Mouse (Mus musculus): ENCODE data around the gene Pecam1.

DNA sequence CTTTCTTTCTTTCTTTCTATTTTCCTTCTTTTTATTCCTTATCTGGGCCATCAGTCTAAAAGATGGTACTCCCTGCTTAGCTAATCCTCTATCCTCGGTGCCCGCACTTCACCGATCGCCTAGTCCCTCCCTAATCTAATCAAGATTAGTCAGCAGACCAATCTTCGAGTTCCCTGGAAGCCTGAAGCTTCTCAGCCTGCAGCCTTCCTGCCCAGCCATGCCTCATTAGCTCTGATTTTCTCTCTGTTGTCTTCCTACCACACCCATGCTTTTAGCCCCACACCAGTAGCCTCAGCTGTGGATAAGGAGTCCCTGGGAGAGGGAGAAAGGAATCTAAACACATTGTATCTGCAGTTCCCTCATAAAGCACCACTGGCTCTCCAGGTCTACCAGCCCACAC, 5.2 kb upstream of the Pecam1 start:
- TF ChIP-seq CTCF (IDR thresholded peaks at IDR 0.05; ENCODE audit: extremely low read depth, insufficient read length, insufficient replicate concordance, low read depth, low read length): no peak
- no peak for TF ChIP-seq POLR2A (IDR thresholded peaks at IDR 0.05; ENCODE audit: low read depth, low read length)

Measured in small intestine, adult 2 months (tissue).